Mouse (Mus musculus) E14TG2a.4 (cell line): Measurements from ENCODE around the gene Zdhhc18.

ENCODE experiments used
- H3K27me3 ChIP-seq: 2 replicates; pipeline ENCODE4 v1.6.1; 2014; ENCODE audit warnings: low read length, control low read depth; ENCODE audit not compliant: insufficient read depth
- H3K36me3 ChIP-seq: 2 replicates; pipeline ENCODE4 v1.6.1; 2014; ENCODE audit warnings: low read length, control low read depth; ENCODE audit not compliant: insufficient read depth
- H3K4me1 ChIP-seq: replicated peaks from 2 replicates; pipeline ENCODE4 v1.6.1; 2014; ENCODE audit warnings: low read depth, low read length, control low read depth
- H3K4me3 ChIP-seq: replicated peaks from 2 replicates; pipeline ENCODE4 v1.5.1; 2014; ENCODE audit warnings: mild to moderate bottlenecking, low read length
- H3K9me3 ChIP-seq: 2 replicates; pipeline ENCODE4 v1.6.1; 2014; ENCODE audit warnings: low read length, control low read depth
- CTCF ChIP-seq: conservative IDR thresholded peaks from 2 replicates; pipeline ENCODE4 v1.5.1; 2014; ENCODE audit warnings: low read length
- NANOG ChIP-seq: IDR thresholded peaks from 2 replicates; pipeline ENCODE4 v1.6.1; 2014; ENCODE audit warnings: borderline replicate concordance, low read length, mixed read lengths
- POU5F1 ChIP-seq: IDR thresholded peaks from 2 replicates; pipeline ENCODE4 v1.6.1; 2014; ENCODE audit warnings: low read length, borderline replicate concordance

The Zdhhc18 gene

GRCm38 (mm10) chr4:133607284-133607683, 42.7 kb downstream of the Zdhhc18 start:
- 0 out of 2 replicates have a peak overlapping the region, but pooled peaks have one; percentile 23 for H3K4me3 ChIP-seq
- H3K36me3 ChIP-seq: peaks cover 91% of the 10 kb centered on the region
- H3K9me3 ChIP-seq: no peaks in the 10 kb centered on the region
- TF ChIP-seq NANOG (no peak), POU5F1 (no peak), CTCF (no peak)
- peaks cover 89% of the 10 kb centered on the region for H3K4me1 ChIP-seq
- H3K27me3 ChIP-seq: no peaks in the 10 kb centered on the region

GRCm38 (mm10) chr4:133605330-133605729, 44.6 kb downstream of the Zdhhc18 start:
- no peak for TF ChIP-seq POU5F1
- no peak for TF ChIP-seq NANOG
- TF ChIP-seq CTCF: no peak
- peaks cover 88% of the 10 kb centered on the region for H3K4me1 ChIP-seq

GRCm38 (mm10) chr4:133604856-133605255, 45.1 kb downstream of the Zdhhc18 start:
- TF ChIP-seq CTCF: no peak
- TF ChIP-seq POU5F1: no peak
- no peak for TF ChIP-seq NANOG
- Histone ChIP-seq H3K9me3 (no peaks in the 10 kb centered on the region), H3K4me1 (peaks cover 87% of the 10 kb centered on the region)

More at GRCm38 (mm10) chr4:133605330-133605729, 44.6 kb downstream of the Zdhhc18 start:
- H3K4me3 ChIP-seq: peak overlapping the region; percentile 63
- no peaks in the 10 kb centered on the region for H3K9me3 ChIP-seq
- peaks cover 74% of the 10 kb centered on the region for H3K36me3 ChIP-seq
- H3K27me3 ChIP-seq: peaks cover 2% of the 10 kb centered on the region; the same call in 1 of the 2 replicates

GRCm38 (mm10) chr4:133604175-133604574, 45.8 kb downstream of the Zdhhc18 start:
- TF ChIP-seq NANOG: no peak
- no peak for TF ChIP-seq CTCF
- no peak for TF ChIP-seq POU5F1
- Histone ChIP-seq H3K36me3 (peaks cover 63% of the 10 kb centered on the region), H3K9me3 (no peaks in the 10 kb centered on the region), H3K4me3 (peak overlapping the region; percentile 32; the same call in 1 of the 2 replicates), H3K27me3 (peaks cover 2% of the 10 kb centered on the region; the same call in 1 of the 2 replicates), H3K4me1 (peaks cover 84% of the 10 kb centered on the region)

More at GRCm38 (mm10) chr4:133604856-133605255, 45.1 kb downstream of the Zdhhc18 start:
- Histone ChIP-seq H3K27me3 (peaks cover 2% of the 10 kb centered on the region; the same call in 1 of the 2 replicates), H3K4me3 (peak overlapping the region; percentile 63; the same call in 1 of the 2 replicates), H3K36me3 (peaks cover 70% of the 10 kb centered on the region)

- Histone ChIP-seq H3K9me3 (no peaks in the 10 kb centered on the region), H3K36me3 (peaks cover 53% of the 10 kb centered on the region), H3K27me3 (peaks cover 2% of the 10 kb centered on the region; the same call in 1 of the 2 replicates), H3K4me3 (peak overlapping the region; percentile 74; the same call in 1 of the 2 replicates), H3K4me1 (peaks cover 88% of the 10 kb centered on the region)
- TF ChIP-seq CTCF (no peak), NANOG (no peak), POU5F1 (no peak)
Observed at GRCm38 (mm10) chr4:133603056-133603455, 46.9 kb downstream of the Zdhhc18 start.

- Histone ChIP-seq H3K27me3 (peaks cover 2% of the 10 kb centered on the region; the same call in 1 of the 2 replicates), H3K4me1 (peaks cover 87% of the 10 kb centered on the region), H3K4me3 (peak within 1 kb of the TSS; percentile 74), H3K36me3 (peaks cover 40% of the 10 kb centered on the region), H3K9me3 (no peaks in the 10 kb centered on the region)
- TF ChIP-seq POU5F1: no peak
- peak; percentile 52 for TF ChIP-seq CTCF
- TF ChIP-seq NANOG: no peak
Observed at GRCm38 (mm10) chr4:133601721-133602218, 48.2 kb downstream of the Zdhhc18 start, which contains the start of gene Sfn. Gene Sfn, minus strand, starts transcription at chr4:133602168.

- Histone ChIP-seq H3K4me1 (peaks cover 84% of the 10 kb centered on the region), H3K9me3 (no peaks in the 10 kb centered on the region), H3K36me3 (peaks cover 26% of the 10 kb centered on the region), H3K4me3 (peak overlapping the region; percentile 78), H3K27me3 (peaks cover 2% of the 10 kb centered on the region; the same call in 1 of the 2 replicates)
- TF ChIP-seq POU5F1 (no peak), NANOG (no peak), CTCF (no peak)
Observed at GRCm38 (mm10) chr4:133600306-133600705, 49.6 kb downstream of the Zdhhc18 start.

GRCm38 (mm10) chr4:133599571-133600073, 50.3 kb downstream of the Zdhhc18 start:
- Histone ChIP-seq H3K27me3 (peaks cover 2% of the 10 kb centered on the region; the same call in 1 of the 2 replicates), H3K36me3 (peaks cover 19% of the 10 kb centered on the region), H3K4me1 (peaks cover 84% of the 10 kb centered on the region), H3K4me3 (peak overlapping the region; percentile 78), H3K9me3 (no peaks in the 10 kb centered on the region)
- TF ChIP-seq POU5F1 (no peak), NANOG (no peak), CTCF (no peak)
